Mouse (Mus musculus) kidney, adult 8-10 months (tissue): ENCODE data around the gene Ndufaf4.
"Not testable (repeated sequence)": the region's sequence is repeated elsewhere in the genome, so short reads cannot be mapped to it uniquely, and the experiment has no call there.

Source experiments
- DNase-seq, 2 experiments: peaks; one replicate each; pipeline ENCODE4 v3.0.0; 2022

Ndufaf4 gene

DNA sequence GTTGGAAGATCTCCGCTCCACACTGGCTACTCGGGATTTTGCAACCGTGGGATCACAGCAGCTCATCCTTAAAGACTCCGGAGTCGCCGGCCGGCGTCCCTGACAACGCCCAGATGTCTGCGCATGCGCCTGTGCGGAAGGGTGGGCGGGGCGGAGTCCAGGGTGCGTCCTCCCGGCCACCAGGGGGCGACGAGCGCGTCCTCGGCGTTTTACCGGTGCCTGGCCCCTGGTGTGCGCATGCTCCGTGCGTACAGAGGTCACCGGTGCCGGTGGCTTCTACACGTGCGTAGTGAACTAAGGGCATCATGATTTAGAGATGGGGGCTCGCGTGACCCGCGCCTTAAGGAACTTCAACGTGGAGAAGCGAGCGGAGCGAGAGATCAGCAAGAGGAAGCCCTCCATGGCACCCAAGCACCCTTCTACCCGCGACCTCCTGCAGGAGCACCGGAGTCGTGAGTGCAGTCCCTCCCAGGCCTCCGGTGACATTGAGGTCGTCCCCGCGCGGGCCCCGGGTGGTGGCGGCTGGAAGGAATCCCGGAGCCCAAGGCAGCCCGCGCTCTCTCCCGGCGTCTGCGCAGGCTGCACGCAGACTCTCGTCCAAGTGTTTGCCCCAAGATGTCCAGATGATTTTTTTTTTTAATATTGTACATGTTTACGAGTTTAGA is at the start of gene Ndufaf4:
Ndufaf4 (plus strand) TSS at position 233 of the 665 bp plus-strand sequence.
- peak; percentile 94 to 98 for DNase-seq

DNA sequence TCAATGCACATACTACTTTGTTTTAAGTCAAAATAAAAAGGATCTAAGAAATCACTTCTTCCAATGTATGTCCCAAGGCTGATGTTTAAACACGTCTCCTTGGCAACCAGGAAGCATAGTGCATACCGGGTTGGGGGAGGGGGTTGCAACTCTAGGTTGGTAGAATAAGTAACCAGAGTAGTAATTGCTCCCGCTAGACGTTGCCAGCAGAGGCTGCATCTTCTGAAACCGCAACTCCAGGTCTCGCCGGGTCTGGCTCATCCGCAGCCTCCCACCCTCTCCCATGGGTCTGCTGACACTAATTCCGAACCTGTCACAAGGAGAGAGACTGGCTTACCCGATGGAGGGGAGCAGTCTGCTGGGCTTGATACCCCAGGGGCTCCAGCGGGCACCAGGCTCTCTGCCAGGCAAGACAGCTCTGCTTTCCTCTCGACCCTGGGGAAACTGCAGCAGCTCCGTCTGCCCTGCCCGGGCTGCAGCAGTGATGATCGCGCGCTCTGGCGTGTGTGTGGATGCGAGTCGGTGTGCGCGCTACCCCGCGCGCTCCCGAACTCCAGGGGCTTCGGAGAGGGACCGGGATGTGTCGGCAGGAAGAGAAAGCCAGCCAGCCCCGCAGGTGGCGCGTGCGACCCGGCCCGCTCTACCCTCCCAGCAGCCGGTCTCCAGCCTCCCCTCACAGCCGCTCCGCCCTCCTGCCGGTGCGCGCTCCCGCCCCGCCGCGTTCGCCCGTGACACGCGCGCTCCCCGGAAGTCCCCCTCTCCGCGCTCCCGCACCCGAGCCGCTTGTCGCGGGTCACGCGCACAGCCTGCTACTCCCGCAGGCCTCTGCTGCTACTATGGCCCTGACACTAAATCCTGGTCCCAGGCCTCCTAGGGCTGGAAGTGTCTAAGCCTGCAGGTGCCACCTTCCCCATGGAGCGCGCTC is 47.2 kb upstream of the Ndufaf4 start, which contains the start of gene Klhl32:
Klhl32 (minus strand) TSS at position 724 of the 925 bp plus-strand sequence.
- peak; percentile 67 to 71 for DNase-seq

DNA sequence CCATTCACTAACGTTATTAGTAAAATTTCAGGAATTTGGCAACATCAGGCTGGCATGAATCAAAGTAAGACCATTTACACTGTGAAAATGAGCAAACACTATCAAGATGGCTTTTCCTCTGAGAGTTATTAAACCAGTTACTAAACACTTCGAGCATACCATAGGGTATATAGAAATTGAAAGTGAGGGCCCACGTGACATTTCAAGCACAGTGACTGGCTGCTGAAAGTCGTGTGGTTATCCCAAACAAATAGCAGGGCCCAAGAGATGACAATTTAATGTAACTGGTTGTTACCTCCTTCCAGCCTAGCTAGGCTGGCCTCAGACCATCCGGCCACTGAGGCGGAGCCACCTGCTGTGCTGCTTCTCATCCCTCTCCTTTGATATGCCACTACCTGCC is 32.2 kb upstream of the Ndufaf4 start:
- no peak for DNase-seq

DNA sequence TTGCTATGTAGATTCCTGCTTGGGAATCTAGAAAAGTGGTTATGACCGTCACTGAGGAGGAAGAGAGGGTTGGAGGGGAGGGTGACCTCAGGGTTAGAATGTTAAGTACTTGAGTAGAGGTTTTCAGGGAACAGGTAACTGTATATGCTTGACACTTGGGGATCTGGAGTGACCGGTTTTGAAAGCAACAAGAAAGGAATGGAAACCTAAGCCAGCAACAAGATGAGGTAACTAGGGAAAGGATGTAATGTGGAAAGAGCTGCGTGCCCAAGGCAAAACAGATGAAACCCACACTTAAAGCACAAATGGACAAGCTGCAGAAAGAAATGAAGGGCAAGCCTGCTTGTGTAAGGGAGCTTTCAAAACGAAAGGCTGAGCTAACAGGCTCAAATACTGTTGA is 28.7 kb upstream of the Ndufaf4 start:
- DNase-seq: no peak

DNA sequence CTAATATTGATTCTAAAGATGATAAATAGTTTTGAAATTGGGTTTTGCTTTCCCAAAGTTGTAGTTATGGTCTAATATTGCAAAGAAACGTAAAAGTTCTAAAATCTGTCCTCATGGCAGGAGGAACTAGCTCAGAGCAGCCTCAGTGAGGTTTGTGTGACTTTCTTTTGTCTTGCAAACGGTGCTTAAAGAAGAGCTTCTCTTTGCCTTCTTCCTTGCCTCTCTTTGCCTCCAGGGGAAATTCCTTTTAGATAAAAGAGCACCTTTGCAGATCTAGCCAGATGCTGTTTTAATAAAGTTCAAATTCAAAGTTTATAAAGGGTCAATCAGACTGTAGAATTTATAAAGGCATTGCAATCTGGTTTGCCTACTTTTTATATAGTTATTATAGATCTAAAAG is 8.5 kb upstream of the Ndufaf4 start:
- DNase-seq: not testable (repeated sequence)

DNA sequence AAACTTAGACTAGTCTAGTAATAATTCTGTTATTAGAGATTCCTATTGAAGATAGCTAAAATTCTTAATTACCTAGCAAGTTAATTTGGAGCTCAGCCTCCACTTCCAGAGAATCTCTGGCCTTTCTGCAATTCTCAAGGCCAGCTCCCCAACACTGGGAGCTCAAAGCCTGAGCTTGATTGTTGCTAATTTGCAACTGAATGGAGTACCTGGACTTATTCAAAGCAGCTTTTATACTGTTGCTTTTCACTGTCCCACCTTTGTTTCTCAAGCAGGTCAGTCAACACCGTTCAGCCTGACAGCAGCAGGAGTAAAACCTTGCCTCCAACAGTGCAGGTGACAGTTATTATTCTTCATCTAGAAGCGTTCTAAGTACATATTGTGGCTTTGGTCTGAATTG is 5.6 kb upstream of the Ndufaf4 start:
- DNase-seq: not testable (repeated sequence)

DNA sequence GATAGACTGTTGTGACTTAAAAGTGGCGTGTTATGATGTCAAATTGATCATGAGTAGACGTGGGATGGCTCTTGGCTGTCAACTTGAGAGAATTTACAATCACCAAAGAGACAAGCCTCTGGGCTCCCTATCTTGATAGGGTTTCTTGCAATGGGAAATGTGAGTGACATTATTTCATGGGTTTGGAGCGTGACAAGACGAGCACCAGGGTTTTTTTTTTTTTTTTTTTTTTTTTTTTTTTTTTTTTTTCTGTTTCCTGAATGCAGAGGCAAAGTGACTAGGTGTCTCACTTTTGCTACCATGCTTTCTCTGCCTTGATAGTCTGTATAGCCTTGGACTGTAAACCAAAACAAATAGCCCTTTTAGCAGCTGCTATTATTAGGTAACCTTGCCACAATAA is 3.3 kb upstream of the Ndufaf4 start:
- DNase-seq: no peak

DNA sequence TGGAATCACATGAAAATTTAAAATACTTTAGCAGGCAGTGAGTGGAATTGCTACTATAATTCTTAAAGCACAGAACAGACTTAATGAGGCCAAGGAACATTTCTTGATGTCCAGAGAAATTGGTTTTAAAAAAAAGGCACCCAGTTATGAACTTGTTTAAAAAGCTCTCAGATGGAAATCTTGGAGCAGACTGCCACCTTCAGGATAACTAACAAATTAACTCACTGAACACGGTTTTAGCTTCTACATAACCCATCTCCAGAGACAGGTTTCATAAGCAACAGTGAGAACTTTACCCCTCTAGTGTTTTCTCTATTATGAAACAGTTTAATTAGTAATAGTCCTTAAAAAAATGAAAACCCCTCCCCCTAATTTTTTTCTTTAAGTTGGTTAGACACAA is 1.1 kb upstream of the Ndufaf4 start:
- peak; percentile 23 to 76 for DNase-seq

DNA sequence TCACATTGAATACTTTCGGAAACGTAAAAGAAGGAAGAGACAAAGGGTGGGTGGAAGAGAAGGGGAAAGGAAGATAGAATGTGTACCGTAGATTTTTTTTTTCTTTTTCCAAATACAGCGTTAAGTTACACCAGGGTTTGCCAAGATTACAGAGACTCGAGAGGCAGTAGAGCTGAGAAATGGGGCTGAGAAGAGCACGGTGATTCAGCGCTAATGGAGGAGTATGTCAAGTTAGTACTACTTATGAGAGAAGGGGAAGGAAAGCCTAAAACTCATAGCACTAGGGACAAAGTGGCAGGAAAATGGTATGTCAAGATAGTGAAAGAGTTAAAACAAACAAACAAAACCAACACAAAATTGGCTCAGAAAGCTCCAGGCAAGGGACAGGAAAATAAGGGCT is 532 bp upstream of the Ndufaf4 start:
- no peak for DNase-seq

DNA sequence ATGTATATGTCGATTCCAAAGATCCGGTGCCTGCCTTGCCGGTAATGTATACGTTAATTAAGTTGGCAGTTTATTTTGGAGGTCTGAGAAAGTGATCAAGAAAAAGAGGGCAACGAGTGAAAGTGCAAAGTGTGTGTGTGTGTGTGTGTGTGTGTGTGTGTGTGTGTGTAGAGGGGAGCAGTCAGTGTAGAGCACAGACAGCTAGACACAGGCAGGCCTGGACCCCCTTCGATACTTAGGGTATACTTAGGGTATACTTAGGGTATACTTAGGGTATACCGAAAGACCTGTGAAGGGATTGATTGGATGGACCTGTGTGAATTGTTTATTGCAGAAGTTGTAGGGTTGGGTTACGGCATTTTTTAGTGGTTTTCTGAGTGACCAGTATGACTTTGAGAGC is 753 bp downstream of the Ndufaf4 start:
- no peak for DNase-seq

DNA sequence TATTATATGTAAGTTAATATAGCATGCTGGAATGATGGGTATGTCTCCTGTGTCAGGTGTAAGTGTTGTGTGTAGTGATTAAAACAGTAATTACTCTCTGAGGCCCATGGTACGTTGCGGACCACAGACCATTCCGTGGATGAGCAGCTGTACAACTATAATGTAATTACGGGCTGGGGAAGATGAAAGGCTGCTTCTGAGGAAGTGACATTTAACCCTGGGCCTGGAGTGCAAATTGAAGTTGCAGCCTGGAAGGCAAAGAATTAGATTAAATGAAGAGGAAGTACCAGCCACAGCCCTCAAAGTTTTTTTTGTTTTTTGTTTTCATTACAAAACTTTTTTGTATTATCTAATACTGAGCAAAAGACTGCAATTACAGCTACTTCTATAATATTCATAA is 1.3 kb downstream of the Ndufaf4 start:
- no peak for DNase-seq

DNA sequence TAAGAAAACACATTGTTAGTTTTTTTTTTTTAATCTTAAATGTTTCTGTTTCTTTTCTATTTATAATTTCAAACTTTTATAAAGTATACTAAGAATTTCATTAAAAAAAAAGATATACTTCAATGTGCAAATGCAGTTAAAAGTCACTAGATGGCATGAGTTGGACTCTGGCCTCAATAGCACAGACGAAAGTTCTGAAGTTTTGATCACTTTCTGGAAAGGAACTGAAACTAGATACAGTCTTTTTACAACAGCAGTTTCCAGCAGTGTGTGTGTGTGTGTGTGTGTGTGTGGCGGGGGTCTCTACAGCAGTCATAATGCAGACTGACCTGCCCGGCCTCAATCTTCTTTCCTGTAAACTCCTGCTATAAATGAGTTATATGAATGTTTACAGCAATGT is 9.9 kb downstream of the Ndufaf4 start:
- no peak for DNase-seq

DNA sequence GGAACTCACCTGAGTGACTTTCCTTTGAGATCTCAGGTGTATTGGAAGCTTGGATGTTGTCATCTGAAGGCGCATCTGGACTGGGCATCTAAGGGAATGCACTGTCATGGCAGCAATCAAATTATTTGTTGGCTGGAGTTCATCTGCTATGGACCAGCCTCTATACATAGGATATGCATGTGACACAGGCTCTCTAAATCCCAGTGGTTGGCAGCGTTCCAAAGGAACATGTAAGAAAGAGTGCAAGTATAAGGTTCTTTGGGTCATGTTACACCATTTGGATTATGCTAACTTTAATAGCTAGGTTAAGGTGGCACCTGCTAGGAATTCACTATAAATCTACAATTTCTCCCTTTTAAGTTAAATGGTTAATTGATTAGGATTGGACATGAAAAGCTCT is 17.7 kb downstream of the Ndufaf4 start:
- DNase-seq: no peak

DNA sequence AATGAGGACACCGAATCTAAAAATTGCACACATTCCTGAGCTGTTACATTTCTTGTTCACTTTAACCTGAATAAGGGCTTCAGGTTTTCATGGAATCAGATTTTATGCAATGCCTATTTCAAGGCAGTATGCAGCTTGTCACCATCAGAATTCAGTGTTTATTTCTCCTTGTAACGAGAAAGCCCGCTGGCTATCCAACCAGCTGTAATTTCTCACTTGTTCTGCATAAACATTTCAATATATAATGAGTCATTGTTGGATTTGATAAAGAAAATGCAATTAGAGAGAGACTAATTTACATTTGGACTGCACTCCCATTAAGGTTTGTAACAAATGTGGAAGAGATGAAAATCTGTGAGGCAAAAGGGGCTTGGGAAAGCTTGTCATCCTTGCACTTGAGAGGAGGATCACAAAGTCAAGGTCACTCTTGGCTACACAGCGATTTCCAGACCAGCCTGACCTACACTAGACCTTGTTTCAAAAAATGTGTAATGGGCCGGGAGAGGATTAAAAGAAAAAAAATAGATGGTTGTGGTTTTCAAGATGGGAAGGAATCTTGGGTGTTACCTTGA is 22.2 kb downstream of the Ndufaf4 start:
- DNase-seq: no peak

DNA sequence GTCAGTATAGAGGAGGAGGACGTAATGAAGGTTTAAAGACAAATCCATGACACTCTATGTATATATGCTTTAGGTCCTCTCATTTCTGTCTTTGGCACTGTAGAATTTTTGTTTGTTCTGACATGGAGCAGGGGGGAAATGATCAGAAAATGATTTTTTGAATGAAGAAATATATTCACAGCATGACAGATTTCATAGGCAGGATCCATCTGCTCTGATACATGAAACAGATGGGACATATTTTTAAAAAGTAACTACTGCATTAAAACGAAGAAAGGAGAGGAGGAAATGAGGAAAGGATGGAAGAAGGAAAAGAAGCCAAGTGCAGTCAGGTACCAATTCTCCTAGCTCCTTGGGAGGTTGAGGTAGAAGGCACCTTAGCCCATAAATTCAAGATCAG is 26.8 kb downstream of the Ndufaf4 start:
- no peak for DNase-seq

DNA sequence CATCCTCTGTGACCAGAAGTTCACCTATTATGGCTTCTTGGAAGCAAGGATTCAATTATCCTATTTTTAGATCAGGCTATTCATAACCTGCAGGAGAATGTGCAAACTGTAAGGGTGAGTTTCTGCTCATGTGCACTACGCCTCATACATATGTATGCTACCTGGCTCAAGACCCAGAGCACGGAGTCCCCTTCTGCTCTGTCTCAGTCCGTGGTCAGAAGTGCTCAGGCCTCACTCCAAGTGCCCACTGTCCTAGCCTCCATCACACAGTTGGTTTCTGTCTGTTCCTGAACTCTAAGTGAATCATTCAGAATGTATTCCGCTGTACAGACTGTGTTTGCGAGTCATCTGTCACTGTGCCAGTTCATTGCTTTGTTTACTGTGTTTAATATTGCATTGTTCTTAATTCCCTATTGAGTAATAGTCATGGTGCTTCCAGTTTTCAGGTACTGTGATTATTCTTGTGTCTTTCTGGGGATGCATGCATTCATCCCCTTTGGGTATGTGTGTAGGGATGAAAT is 30.4 kb downstream of the Ndufaf4 start:
- DNase-seq: no peak

DNA sequence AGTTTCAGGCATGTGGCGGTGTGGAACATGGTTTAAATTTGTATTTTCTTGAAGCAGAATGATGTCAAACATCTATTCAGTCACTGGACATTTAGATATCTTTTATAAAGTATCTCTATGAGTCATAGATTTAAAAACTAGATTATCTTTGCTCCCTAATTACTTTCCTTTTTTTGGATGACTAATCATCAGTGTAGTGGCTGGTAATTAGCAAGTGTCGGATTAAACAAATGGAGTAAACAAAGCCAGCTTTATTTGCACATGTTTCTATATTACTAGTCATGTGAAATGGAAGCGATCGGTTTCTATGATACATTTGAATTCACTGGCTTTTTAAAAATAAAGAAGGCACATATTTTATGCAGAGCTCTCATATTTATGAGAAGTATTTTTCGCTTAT is 31.0 kb downstream of the Ndufaf4 start:
- DNase-seq: no peak

DNA sequence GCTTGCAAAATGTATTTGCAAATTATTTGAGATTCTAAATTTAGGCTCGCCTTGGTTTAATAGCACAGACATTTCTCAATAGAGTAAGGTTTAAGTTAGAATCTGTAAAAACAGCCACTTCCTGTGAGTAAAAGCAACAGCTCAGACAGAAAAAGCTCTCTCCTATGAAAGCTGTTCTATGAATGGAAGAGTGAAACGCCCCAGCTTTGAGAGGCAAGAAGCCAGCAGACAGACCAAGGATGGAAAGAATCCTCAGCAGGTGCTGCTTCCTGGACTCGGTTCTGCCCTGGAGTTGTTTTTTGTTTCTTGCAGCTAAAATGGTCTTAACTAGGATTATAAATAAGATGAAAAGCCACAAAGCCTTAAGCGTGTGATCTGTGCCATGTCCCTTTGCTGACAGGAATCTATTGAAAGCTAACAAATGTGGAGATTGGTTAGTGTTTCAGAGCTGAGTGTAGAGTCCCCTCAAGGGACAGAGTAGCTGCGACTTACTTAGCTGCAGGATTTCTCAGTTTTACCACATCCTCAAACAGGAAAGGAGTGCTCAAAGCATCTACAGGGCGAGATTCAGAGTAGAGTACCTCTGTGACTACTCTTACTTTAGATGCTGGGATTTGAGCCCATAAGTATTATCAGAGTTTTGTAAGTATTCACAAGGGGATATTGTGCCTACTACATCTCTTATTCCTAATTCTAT is 45.0 kb downstream of the Ndufaf4 start:
- no peak for DNase-seq
